Mouse (Mus musculus): ENCODE measurements at regions not wholly inside any gene's neighbourhood (a gene's known extent, or its start where the extent isn't known, plus 50 kb on each side); places are given as distances from the start of the nearest gene placed in this dataset.
A peak's percentile ranks its signal among the peaks of the same experiment; 100 is the strongest.

- no peaks in the 10 kb centered on the region for H3K4me1 ChIP-seq (ENCODE audit: insufficient read depth, low read length)
- WGBS, result 94% methylated on average over 10 of the region's 10 CpGs
- no peak overlapping the region for H3K9ac ChIP-seq (replicated peaks; ENCODE audit: low read length, poor library complexity, severe bottlenecking)
- ATAC-seq (ENCODE audit: low FRiP score), result no peak
- no peaks in the 10 kb centered on the region for H3K27me3 ChIP-seq (ENCODE audit: insufficient read depth, low read length)
- no peaks in the 10 kb centered on the region for H3K36me3 ChIP-seq (ENCODE audit: insufficient read depth, low read length)
- no peak overlapping the region for H3K4me2 ChIP-seq (ENCODE audit: low read depth, low read length, poor library complexity, severe bottlenecking)
- H3K27ac ChIP-seq (ENCODE audit: low read depth, low read length), result no peak overlapping the region
- DNase-seq (ENCODE audit: low spot score), result no peak
- no peaks in the 10 kb centered on the region for H3K9me3 ChIP-seq (ENCODE audit: low read length)
- H3K4me3 ChIP-seq (ENCODE audit: low read depth, low read length), result no peak overlapping the region
- TF ChIP-seq CTCF (IDR thresholded peaks at IDR 0.05), result no peak
These were observed 123.1 kb upstream of the Eomes start for GRCm38 (mm10) chr9:118354911-118355310.

DNA sequence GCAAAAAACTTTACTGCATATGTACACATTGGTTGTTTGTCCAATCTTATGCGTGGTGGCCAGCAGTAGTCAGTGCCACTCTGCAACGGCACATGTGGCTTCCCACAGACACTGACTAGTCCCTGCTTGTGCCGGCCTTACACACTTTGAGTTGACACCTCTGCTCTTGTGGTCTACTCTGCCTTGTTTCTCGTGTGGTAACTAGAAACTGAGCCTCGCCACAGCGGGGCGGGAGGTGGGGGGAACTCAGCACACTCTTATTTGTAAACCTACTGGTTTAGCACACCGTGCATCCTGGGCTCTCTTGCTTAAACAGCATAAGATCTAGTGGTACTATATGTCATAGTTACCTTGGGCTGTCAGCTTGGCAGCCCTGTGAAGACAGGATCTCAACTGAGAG is 120.6 kb upstream of the Eomes start:
- WGBS, result 92% methylated on average over 8 of the region's 8 CpGs

GRCm38 (mm10) chr9:118363929-118364328 is 114.1 kb upstream of the Eomes start:
- H3K4me1 ChIP-seq (ENCODE audit: insufficient read depth, low read length), result no peaks in the 10 kb centered on the region
- no peaks in the 10 kb centered on the region for H3K36me3 ChIP-seq (ENCODE audit: insufficient read depth, low read length)

More for the DNA sequence above, 120.6 kb upstream of the Eomes start:
- Histone ChIP-seq H3K27me3 (ENCODE audit: insufficient read depth, low read length) (no peaks in the 10 kb centered on the region), H3K4me3 (ENCODE audit: low read depth, low read length) (no peak overlapping the region), H3K4me1 (ENCODE audit: insufficient read depth, low read length) (no peaks in the 10 kb centered on the region), H3K27ac (ENCODE audit: low read depth, low read length) (no peak overlapping the region), H3K9ac (replicated peaks; ENCODE audit: low read length, poor library complexity, severe bottlenecking) (no peak overlapping the region), H3K9me3 (ENCODE audit: low read length) (no peaks in the 10 kb centered on the region), H3K4me2 (ENCODE audit: low read depth, low read length, poor library complexity, severe bottlenecking) (no peak overlapping the region), H3K36me3 (ENCODE audit: insufficient read depth, low read length) (no peaks in the 10 kb centered on the region)
- DNase-seq (ENCODE audit: low spot score), result no peak
- TF ChIP-seq CTCF (IDR thresholded peaks at IDR 0.05), result no peak
- ATAC-seq (ENCODE audit: low FRiP score), result no peak

GRCm38 (mm10) chr9:118365431-118365830 is 112.6 kb upstream of the Eomes start:
- no peak for DNase-seq (ENCODE audit: low spot score)
- Histone ChIP-seq H3K9ac (replicated peaks; ENCODE audit: low read length, poor library complexity, severe bottlenecking) (no peak overlapping the region), H3K9me3 (ENCODE audit: low read length) (no peaks in the 10 kb centered on the region), H3K36me3 (ENCODE audit: insufficient read depth, low read length) (no peaks in the 10 kb centered on the region), H3K4me1 (ENCODE audit: insufficient read depth, low read length) (no peaks in the 10 kb centered on the region), H3K4me2 (ENCODE audit: low read depth, low read length, poor library complexity, severe bottlenecking) (no peak overlapping the region), H3K27me3 (ENCODE audit: insufficient read depth, low read length) (no peaks in the 10 kb centered on the region), H3K4me3 (ENCODE audit: low read depth, low read length) (no peak overlapping the region), H3K27ac (ENCODE audit: low read depth, low read length) (no peak overlapping the region)
- no peak for TF ChIP-seq CTCF (IDR thresholded peaks at IDR 0.05)
- 83% methylated on average over 9 of the region's 9 CpGs for WGBS
- ATAC-seq (ENCODE audit: low FRiP score), result no peak

More at GRCm38 (mm10) chr9:118363929-118364328, 114.1 kb upstream of the Eomes start:
- Histone ChIP-seq H3K4me3 (ENCODE audit: low read depth, low read length) (no peak overlapping the region), H3K27ac (ENCODE audit: low read depth, low read length) (no peak overlapping the region), H3K4me2 (ENCODE audit: low read depth, low read length, poor library complexity, severe bottlenecking) (no peak overlapping the region), H3K9ac (replicated peaks; ENCODE audit: low read length, poor library complexity, severe bottlenecking) (no peak overlapping the region), H3K27me3 (ENCODE audit: insufficient read depth, low read length) (no peaks in the 10 kb centered on the region), H3K9me3 (ENCODE audit: low read length) (no peaks in the 10 kb centered on the region)
- 91% methylated on average over 2 of the region's 2 CpGs for WGBS
- ATAC-seq (ENCODE audit: low FRiP score) (no peak), DNase-seq (ENCODE audit: low spot score) (no peak)
- no peak for TF ChIP-seq CTCF (IDR thresholded peaks at IDR 0.05)

- no peak for TF ChIP-seq CTCF (IDR thresholded peaks at IDR 0.05)
- Histone ChIP-seq H3K4me2 (ENCODE audit: low read depth, low read length, poor library complexity, severe bottlenecking) (no peak overlapping the region), H3K4me3 (ENCODE audit: low read depth, low read length) (no peak overlapping the region), H3K9ac (replicated peaks; ENCODE audit: low read length, poor library complexity, severe bottlenecking) (no peak overlapping the region), H3K27ac (ENCODE audit: low read depth, low read length) (no peak overlapping the region), H3K9me3 (ENCODE audit: low read length) (no peaks in the 10 kb centered on the region), H3K4me1 (ENCODE audit: insufficient read depth, low read length) (no peaks in the 10 kb centered on the region), H3K36me3 (ENCODE audit: insufficient read depth, low read length) (no peaks in the 10 kb centered on the region), H3K27me3 (ENCODE audit: insufficient read depth, low read length) (no peaks in the 10 kb centered on the region)
- ATAC-seq (ENCODE audit: low FRiP score) (no peak), DNase-seq (ENCODE audit: low spot score) (no peak)
- 86% methylated on average over 4 of the region's 4 CpGs for WGBS
These were observed 110.7 kb upstream of the Eomes start for GRCm38 (mm10) chr9:118367314-118367713.

GRCm38 (mm10) chr9:118370581-118370980 is 107.4 kb upstream of the Eomes start:
- no peaks in the 10 kb centered on the region for H3K27me3 ChIP-seq (ENCODE audit: insufficient read depth, low read length)
- no peaks in the 10 kb centered on the region for H3K36me3 ChIP-seq (ENCODE audit: insufficient read depth, low read length)
- no peak for TF ChIP-seq CTCF (IDR thresholded peaks at IDR 0.05)
- no peak overlapping the region for H3K4me2 ChIP-seq (ENCODE audit: low read depth, low read length, poor library complexity, severe bottlenecking)
- H3K4me1 ChIP-seq (ENCODE audit: insufficient read depth, low read length), result no peaks in the 10 kb centered on the region
- no peak overlapping the region for H3K27ac ChIP-seq (ENCODE audit: low read depth, low read length)
- H3K9ac ChIP-seq (replicated peaks; ENCODE audit: low read length, poor library complexity, severe bottlenecking), result no peak overlapping the region
- H3K4me3 ChIP-seq (ENCODE audit: low read depth, low read length), result no peak overlapping the region
- H3K9me3 ChIP-seq (ENCODE audit: low read length), result no peaks in the 10 kb centered on the region
- DNase-seq (ENCODE audit: low spot score) (peak; percentile 1), ATAC-seq (ENCODE audit: low FRiP score) (no peak)
- 50% methylated on average over 6 of the region's 6 CpGs for WGBS
